Mouse (Mus musculus): ENCODE measurements around the gene Leng8. TPM values are rescaled to one million over a fixed set of nuclear protein-coding genes. Genes with fewer than 3 reads are reported as not detected.

The Leng8 gene
- polyA plus RNA-seq, 1 experiment from 2014 or later = 64.4 TPM

GRCm38 (mm10) chr7:4119976-4120921 lies 16.6 kb upstream of the Leng8 start:
- Histone ChIP-seq H3K9ac (no peak overlapping the region), H3K4me1 (peaks cover 18% of the 10 kb centered on the region), H3K27me3 (peaks cover 48% of the 10 kb centered on the region), H3K4me2 (replicated peaks) (peak overlapping the region; percentile 71), H3K27ac (no peak overlapping the region), H3K9me3 (no peaks in the 10 kb centered on the region), H3K4me3 (peak overlapping the region; percentile 44; the same call in 1 of the 2 replicates), H3K36me3 (no peaks in the 10 kb centered on the region)
- 12% methylated on average over 16 of the region's 19 CpGs for WGBS
- ATAC-seq (ENCODE audit: low FRiP score, low read depth) = no peak

DNA sequence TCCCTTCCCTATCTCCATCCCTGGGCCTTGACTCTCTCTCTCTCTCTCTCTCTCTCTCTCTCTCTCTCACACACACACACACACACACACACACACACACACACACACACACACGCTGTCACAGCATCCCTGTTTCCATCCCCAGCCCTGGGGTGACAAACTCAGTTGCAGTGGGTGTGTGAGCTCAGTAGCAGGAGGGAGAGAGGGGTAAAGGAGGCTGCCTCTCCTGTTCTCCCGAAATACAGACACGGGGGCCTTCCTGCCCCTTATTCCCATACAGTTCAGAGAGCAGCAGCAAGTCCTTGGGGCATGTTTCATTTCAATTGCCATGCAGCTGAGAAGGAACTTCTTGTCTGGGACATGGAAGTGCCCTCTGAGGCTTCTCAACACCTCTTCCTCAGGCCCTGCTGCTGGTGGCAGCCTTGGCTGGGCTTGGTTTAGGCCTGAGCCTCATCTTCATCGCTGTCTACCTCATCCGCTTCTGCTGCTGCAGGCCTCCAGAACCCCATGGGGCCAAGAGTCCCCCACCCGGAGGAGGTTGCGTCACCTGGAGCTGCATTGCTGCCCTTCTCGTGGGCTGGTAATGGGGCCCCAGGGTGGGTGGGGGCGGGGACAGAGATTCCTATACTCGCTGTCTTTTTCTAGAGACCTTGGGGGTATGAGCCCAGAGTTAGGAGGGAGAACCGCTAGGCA lies 14.6 kb upstream of the Leng8 start:
- ATAC-seq (ENCODE audit: low FRiP score, low read depth) = no peak
- no peaks in the 10 kb centered on the region for H3K9me3 ChIP-seq
- H3K4me1 ChIP-seq = peaks cover 18% of the 10 kb centered on the region
- peaks cover 48% of the 10 kb centered on the region for H3K27me3 ChIP-seq
- H3K27ac ChIP-seq = no peak overlapping the region
- no peaks in the 10 kb centered on the region for H3K36me3 ChIP-seq
- no peak overlapping the region for H3K4me2 ChIP-seq (replicated peaks)
- 51% methylated on average over 11 of the region's 11 CpGs for WGBS
- H3K9ac ChIP-seq = 0 out of 2 replicates have a peak overlapping the region, but pooled peaks have one; percentile 1
- no peak overlapping the region for H3K4me3 ChIP-seq

GRCm38 (mm10) chr7:4122783-4123182 lies 14.1 kb upstream of the Leng8 start:
- Histone ChIP-seq H3K9me3 (no peaks in the 10 kb centered on the region), H3K4me2 (replicated peaks) (no peak overlapping the region), H3K36me3 (no peaks in the 10 kb centered on the region), H3K4me1 (peaks cover 18% of the 10 kb centered on the region), H3K4me3 (no peak overlapping the region), H3K9ac (no peak overlapping the region), H3K27me3 (peaks cover 46% of the 10 kb centered on the region), H3K27ac (no peak overlapping the region)
- ATAC-seq (ENCODE audit: low FRiP score, low read depth) = no peak
- 86% methylated on average over 10 of the region's 10 CpGs for WGBS

DNA sequence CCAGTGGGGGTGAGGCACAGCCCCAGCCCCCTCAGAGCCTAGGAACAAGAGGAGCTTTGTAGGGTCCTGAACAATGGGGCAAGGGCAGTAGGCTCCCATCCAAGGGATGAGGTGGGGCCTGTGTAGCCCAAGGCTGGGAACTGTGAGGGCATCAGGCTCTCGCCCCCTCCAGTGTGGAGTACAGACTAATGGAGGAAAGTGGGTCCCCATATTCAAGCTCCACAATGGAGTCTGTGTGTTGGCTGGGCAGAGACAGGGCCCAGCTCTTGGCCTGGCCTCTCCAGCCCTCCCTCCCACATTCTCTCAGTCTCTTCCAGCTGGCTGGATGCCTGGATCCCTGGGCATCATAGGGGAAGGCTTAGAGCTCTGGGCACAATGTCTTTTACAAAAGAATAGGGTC lies 13.1 kb upstream of the Leng8 start:
- no peak; the same call in 1 of the 2 replicates for ATAC-seq (ENCODE audit: low FRiP score, low read depth)
- Histone ChIP-seq H3K36me3 (no peaks in the 10 kb centered on the region), H3K4me2 (replicated peaks) (no peak overlapping the region), H3K27me3 (peaks cover 37% of the 10 kb centered on the region), H3K27ac (no peak overlapping the region), H3K9ac (no peak overlapping the region), H3K4me1 (peaks cover 18% of the 10 kb centered on the region), H3K9me3 (no peaks in the 10 kb centered on the region), H3K4me3 (no peak overlapping the region)
- WGBS = 75% methylated on average over 1 of the region's 1 CpGs

GRCm38 (mm10) chr7:4124315-4124759 lies 12.5 kb upstream of the Leng8 start:
- H3K27me3 ChIP-seq = peaks cover 31% of the 10 kb centered on the region
- peak overlapping the region; percentile 20 for H3K4me3 ChIP-seq
- peak overlapping the region; percentile 52 for H3K4me2 ChIP-seq (replicated peaks)
- no peaks in the 10 kb centered on the region for H3K36me3 ChIP-seq
- H3K9me3 ChIP-seq = no peaks in the 10 kb centered on the region
- peaks cover 17% of the 10 kb centered on the region for H3K4me1 ChIP-seq
- under 1% methylated on average over 10 of the region's 10 CpGs for WGBS
- peak; percentile 66 for ATAC-seq (ENCODE audit: low FRiP score, low read depth)
- H3K9ac ChIP-seq = no peak overlapping the region; the same call in 1 of the 2 replicates
- H3K27ac ChIP-seq = no peak overlapping the region

- no peak overlapping the region; the same call in 1 of the 2 replicates for H3K9ac ChIP-seq
- no peaks in the 10 kb centered on the region for H3K36me3 ChIP-seq
- no peak overlapping the region for H3K27ac ChIP-seq
- H3K27me3 ChIP-seq = peaks cover 26% of the 10 kb centered on the region
- ATAC-seq (ENCODE audit: low FRiP score, low read depth) = peak; percentile 16; the same call in 1 of the 2 replicates
- 17% methylated on average over 5 of the region's 5 CpGs for WGBS
- H3K4me1 ChIP-seq = peaks cover 13% of the 10 kb centered on the region
- peak overlapping the region; percentile 20; the same call in 1 of the 2 replicates for H3K4me3 ChIP-seq
- no peaks in the 10 kb centered on the region for H3K9me3 ChIP-seq
- H3K4me2 ChIP-seq (replicated peaks) = peak overlapping the region; percentile 52
Observed at GRCm38 (mm10) chr7:4124856-4125255, 12.0 kb upstream of the Leng8 start.

DNA sequence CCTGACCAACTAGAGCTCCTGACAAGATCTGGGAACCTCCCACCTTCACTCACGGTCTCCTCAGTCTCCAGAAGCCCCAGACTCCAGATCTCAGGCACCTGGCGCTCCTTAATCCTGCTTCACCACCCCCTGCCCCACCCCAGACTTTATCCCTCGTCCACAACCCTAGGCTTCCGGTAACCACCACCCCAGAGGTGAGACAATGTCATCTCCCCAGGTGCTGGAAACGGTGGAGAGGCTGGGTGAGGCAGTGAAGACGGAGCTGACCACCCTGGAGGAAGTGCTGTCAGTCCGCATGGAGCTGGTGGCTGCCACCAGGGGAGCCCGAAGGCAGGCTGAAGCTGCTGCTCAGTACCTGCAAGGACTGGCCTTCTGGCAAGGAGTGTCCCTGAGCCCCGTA lies 11.5 kb upstream of the Leng8 start:
- Histone ChIP-seq H3K27ac (no peak overlapping the region), H3K36me3 (no peaks in the 10 kb centered on the region), H3K4me3 (no peak overlapping the region), H3K9me3 (no peaks in the 10 kb centered on the region), H3K27me3 (peaks cover 21% of the 10 kb centered on the region), H3K4me2 (replicated peaks) (no peak overlapping the region), H3K4me1 (peaks cover 13% of the 10 kb centered on the region), H3K9ac (no peak overlapping the region)
- 24% methylated on average over 9 of the region's 9 CpGs for WGBS
- ATAC-seq (ENCODE audit: low FRiP score, low read depth) = no peak

DNA sequence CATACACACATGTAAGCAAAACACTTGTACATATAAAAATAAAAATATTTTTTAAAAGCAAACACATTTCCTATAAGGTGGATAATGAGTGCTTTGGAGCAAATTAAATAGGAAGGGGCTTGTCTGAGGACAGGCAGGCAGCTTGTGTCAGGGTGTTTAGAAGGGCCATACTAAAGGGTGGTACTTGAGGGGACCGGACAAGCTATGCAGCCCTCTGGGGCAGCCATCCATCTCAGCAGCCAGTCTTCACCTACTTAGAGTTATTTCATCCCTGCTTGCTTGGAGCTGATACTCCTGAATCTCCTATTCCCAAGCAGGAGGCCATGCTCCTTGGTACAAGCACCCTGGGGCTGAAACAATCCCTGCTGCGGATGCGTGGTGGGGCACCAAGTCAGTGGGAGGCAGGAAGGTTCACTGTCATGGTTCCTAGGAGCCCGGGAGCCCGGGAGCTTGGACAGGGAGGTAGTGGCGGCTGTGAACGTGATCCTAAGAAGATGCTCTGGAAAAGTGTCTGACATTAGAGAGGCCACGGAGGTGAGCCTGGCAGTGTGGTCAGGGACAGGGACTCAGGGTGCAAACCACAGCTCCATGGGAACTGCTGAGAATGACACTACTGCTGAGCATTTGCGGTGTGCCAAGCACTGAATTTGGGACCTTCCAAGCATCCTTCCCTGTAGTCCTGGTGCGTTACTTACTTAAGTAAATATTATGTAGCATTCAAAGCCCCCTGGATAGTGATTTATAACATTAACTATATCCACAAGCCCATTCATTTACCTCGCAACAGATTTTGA lies 9.7 kb upstream of the Leng8 start:
- no peak for ATAC-seq (ENCODE audit: low FRiP score, low read depth)
- Histone ChIP-seq H3K27me3 (peaks cover 5% of the 10 kb centered on the region), H3K9ac (no peak overlapping the region), H3K4me3 (no peak overlapping the region), H3K4me2 (replicated peaks) (no peak overlapping the region), H3K27ac (no peak overlapping the region), H3K4me1 (peaks cover 13% of the 10 kb centered on the region), H3K36me3 (no peaks in the 10 kb centered on the region), H3K9me3 (no peaks in the 10 kb centered on the region)
- 87% methylated on average over 11 of the region's 11 CpGs for WGBS

GRCm38 (mm10) chr7:4127894-4128293 lies 8.9 kb upstream of the Leng8 start:
- WGBS = 91% methylated on average over 4 of the region's 4 CpGs
- no peak overlapping the region for H3K4me3 ChIP-seq

GRCm38 (mm10) chr7:4128860-4129259 lies 8.0 kb upstream of the Leng8 start:
- H3K27ac ChIP-seq = no peak overlapping the region
- H3K27me3 ChIP-seq = no peaks in the 10 kb centered on the region
- no peaks in the 10 kb centered on the region for H3K9me3 ChIP-seq
- peak overlapping the region; percentile 8; the same call in 1 of the 2 replicates for H3K9ac ChIP-seq
- H3K4me1 ChIP-seq = peaks cover 11% of the 10 kb centered on the region
- H3K4me2 ChIP-seq (replicated peaks) = no peak overlapping the region
- H3K4me3 ChIP-seq = no peak overlapping the region
- H3K36me3 ChIP-seq = no peaks in the 10 kb centered on the region
- no peak for ATAC-seq (ENCODE audit: low FRiP score, low read depth)
- 64% methylated on average over 6 of the region's 6 CpGs for WGBS

More at GRCm38 (mm10) chr7:4127894-4128293, 8.9 kb upstream of the Leng8 start:
- H3K4me1 ChIP-seq = peaks cover 13% of the 10 kb centered on the region
- no peak overlapping the region for H3K27ac ChIP-seq
- H3K36me3 ChIP-seq = no peaks in the 10 kb centered on the region
- H3K9ac ChIP-seq = no peak overlapping the region
- H3K4me2 ChIP-seq (replicated peaks) = no peak overlapping the region
- no peak for ATAC-seq (ENCODE audit: low FRiP score, low read depth)
- H3K27me3 ChIP-seq = no peaks in the 10 kb centered on the region; the same call in 1 of the 2 replicates
- H3K9me3 ChIP-seq = no peaks in the 10 kb centered on the region

DNA sequence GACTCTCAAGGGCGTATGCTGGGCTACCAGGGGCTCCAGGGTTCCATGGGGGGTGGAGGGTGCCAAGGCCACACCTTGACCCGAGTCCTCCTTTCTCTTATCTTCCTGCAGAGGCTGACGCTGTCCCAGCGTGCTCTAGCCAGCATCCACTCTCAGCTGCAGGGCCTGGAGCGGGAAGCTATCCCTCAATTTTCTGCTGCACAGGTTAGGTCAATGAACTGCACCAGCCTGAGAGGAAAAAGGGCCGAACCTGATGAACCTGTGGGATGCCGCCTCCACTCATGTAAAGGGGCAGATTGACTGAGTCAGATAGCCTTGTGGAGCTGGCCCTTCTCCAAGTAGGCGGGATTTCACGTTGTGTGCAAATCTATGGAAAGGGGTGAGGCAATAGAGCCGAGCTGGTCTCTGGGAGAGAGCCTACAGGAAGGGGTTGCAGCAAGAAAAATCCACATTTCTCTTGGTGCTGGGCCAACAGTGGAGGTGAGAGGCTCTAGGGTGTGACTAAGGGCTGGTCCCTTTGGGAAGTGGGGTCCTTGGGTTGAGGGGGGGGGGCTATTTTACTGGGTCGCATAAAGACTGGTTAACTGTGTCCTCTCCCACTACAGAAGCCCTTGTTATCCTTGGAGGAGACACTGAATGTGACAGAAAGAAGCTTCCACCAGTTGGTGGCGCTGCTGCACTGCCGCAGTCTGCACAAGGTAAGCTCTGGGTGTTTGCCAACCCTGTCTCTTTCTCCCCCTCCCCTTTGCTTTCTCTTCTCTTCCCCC lies 6.0 kb upstream of the Leng8 start:
- no peak overlapping the region for H3K4me3 ChIP-seq
- peak overlapping the region; percentile 23; the same call in 1 of the 2 replicates for H3K4me2 ChIP-seq (replicated peaks)
- H3K9me3 ChIP-seq = no peaks in the 10 kb centered on the region
- peaks cover 2% of the 10 kb centered on the region; the same call in 1 of the 2 replicates for H3K4me1 ChIP-seq
- H3K27me3 ChIP-seq = no peaks in the 10 kb centered on the region
- WGBS = 40% methylated on average over 13 of the region's 13 CpGs
- 0 out of 2 replicates have a peak overlapping the region, but pooled peaks have one; percentile 1 for H3K9ac ChIP-seq
- H3K36me3 ChIP-seq = no peaks in the 10 kb centered on the region
- H3K27ac ChIP-seq = no peak overlapping the region
- ATAC-seq (ENCODE audit: low FRiP score, low read depth) = peak; percentile 72; the same call in 1 of the 2 replicates

All from limb, embryonic 13.5 days (tissue).